Mouse (Mus musculus) c-Kit-positive CD71-negative TER-119-negative erythroid progenitor cells, embryonic 14.5 days (primary cell): ENCODE results near the gene Pex26.

ENCODE experiments used
- DNase-seq: peaks from one replicate; pipeline ENCODE4 v3.0.0-alpha.2; 2013; ENCODE audit warnings: low read depth

The Pex26 gene

GRCm38 (mm10) chr6:121167381-121167975, 16.0 kb upstream of the Pex26 start:
- no peak for DNase-seq

- no peak for DNase-seq
These were observed 12.4 kb upstream of the Pex26 start for GRCm38 (mm10) chr6:121171102-121171501.

- no peak for DNase-seq
These were observed 10.0 kb upstream of the Pex26 start for GRCm38 (mm10) chr6:121173471-121173870.

- no peak for DNase-seq
These were observed 8.7 kb upstream of the Pex26 start for GRCm38 (mm10) chr6:121174761-121175160.

GRCm38 (mm10) chr6:121176011-121176730, 7.3 kb upstream of the Pex26 start:
- no peak for DNase-seq

- no peak for DNase-seq
These were observed 6.8 kb upstream of the Pex26 start for GRCm38 (mm10) chr6:121176731-121177098.

- no peak for DNase-seq
These were observed 6.3 kb upstream of the Pex26 start for GRCm38 (mm10) chr6:121177118-121177708.

GRCm38 (mm10) chr6:121178700-121179358, 4.6 kb upstream of the Pex26 start:
- DNase-seq = peak; percentile 63

- no peak for DNase-seq
These were observed 3.6 kb upstream of the Pex26 start for GRCm38 (mm10) chr6:121179846-121180245.

- DNase-seq = peak; percentile 77
These were observed 1.0 kb downstream of the Pex26 start for GRCm38 (mm10) chr6:121184198-121185140.

- DNase-seq = no peak
These were observed 1.8 kb downstream of the Pex26 start for GRCm38 (mm10) chr6:121185232-121185631.

- no peak for DNase-seq
These were observed 8.0 kb downstream of the Pex26 start for GRCm38 (mm10) chr6:121191261-121192009.

GRCm38 (mm10) chr6:121194061-121194955, 10.8 kb downstream of the Pex26 start:
- no peak for DNase-seq

- no peak for DNase-seq
These were observed 11.7 kb downstream of the Pex26 start for GRCm38 (mm10) chr6:121194956-121195731.

- DNase-seq = no peak
These were observed 14.4 kb downstream of the Pex26 start for GRCm38 (mm10) chr6:121197807-121198365.

GRCm38 (mm10) chr6:121200458-121200857, 17.0 kb downstream of the Pex26 start:
- no peak for DNase-seq

GRCm38 (mm10) chr6:121202026-121202425, 18.6 kb downstream of the Pex26 start:
- no peak for DNase-seq

- DNase-seq = no peak
These were observed 23.0 kb downstream of the Pex26 start for GRCm38 (mm10) chr6:121206481-121206880.

GRCm38 (mm10) chr6:121209584-121209983, 26.1 kb downstream of the Pex26 start:
- no peak for DNase-seq
